Mouse (Mus musculus): ENCODE results near the gene Cd7.
A peak's percentile ranks its signal among the peaks of the same experiment; 100 is the strongest.
"Not testable (repeated sequence)": the region's sequence is repeated elsewhere in the genome, so short reads cannot be mapped to it uniquely, and the experiment has no call there.

The Cd7 gene

DNA sequence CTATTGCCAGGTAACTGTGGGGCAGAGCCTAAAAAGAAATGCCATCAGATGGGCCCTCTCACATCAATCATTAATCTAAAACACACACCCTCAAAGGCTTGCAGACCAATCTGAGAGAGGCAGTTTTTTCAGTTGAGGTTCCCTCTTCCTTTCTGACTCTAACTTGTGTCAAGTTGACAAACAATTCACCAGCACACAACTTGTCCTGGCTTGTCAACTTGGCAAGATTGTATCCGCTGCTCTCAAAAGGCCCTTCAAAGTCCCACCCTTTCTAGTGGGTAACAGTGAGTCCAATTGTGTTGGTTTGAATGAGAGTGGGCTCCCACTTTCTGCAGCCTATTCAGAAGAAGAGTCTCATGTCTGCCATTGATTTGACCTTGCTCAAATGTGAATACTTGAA lies 6.1 kb upstream of the Cd7 start:
- no peak for DNase-seq

DNA sequence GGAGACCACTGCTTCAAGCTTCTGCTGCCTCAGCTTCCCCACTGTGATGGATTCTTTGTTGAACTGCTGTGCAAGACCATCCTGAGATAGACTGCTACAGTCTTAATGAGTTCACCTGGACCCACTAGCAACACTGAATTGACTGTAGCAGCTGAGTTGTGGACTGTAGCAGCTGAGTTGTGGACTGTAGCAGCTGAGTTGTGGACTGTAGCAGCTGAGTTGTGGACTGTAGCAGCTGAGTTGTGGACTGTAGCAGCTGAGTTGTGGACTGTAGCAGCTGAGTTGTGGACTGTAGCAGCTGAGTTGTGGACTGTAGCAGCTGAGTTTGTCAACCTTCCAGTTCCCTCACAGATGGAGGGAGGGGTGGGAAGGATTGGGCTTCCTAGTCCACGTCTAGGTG lies 3.8 kb upstream of the Cd7 start:
- not testable (repeated sequence) for DNase-seq

DNA sequence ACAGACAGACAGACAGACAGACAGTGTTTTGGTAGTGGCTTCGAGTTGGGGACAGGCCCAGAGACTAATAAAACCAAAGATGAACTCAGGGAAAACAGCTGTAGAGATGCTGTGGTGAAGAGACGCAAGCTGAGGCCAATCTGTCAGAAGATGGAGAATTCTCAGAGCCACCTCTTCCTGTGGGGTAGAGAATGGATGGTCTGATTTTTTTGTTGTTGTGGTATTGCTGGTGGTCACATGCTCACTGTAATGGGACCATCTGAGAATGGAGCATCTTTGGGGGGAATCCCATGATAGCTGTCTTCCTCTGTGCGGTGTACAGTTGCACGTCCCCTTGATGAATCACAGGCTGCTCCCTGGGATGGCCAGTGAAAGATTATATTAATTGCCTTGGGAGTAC lies 3.3 kb upstream of the Cd7 start:
- DNase-seq: no peak

DNA sequence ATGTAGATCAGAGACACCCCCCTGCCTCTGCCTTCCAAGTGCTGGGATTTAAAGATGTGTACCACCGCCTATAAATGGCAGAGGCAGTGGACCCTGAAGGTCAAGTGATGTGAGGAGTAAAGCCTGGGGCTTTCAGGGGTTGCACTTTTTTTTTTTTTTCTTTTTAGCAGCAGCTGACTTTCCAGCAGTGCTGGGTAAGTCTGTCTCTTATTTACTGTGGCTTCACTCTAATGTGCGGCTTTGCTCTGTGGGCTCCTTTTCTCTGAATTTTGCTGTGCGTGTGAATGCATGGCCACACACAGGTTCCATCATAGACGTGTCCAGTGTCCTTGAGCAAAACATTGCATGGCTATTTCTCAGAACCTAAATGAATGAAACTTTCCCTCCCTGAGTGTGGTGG lies 2.4 kb upstream of the Cd7 start:
- no peak for DNase-seq

DNA sequence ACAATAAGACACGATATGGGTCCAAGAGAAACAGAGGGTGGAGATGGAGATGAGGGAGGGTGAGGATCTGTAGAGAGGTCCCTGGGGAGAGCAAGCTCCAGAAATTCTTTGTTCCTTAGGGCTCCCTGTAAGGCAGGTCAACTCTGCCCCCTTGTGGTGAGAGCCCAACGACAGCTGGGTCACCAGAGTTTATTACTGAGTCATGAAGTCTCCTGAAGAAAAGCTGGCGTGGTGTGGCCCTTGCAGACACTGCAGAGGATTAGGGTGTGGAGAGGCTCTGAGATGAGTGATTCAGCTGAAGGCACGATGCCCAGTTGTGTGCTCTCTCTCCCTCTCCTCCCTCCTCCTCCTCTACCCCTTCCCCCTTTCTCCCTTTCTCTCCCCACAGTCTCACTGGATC lies 2.0 kb upstream of the Cd7 start:
- DNase-seq: peak; percentile 83

DNA sequence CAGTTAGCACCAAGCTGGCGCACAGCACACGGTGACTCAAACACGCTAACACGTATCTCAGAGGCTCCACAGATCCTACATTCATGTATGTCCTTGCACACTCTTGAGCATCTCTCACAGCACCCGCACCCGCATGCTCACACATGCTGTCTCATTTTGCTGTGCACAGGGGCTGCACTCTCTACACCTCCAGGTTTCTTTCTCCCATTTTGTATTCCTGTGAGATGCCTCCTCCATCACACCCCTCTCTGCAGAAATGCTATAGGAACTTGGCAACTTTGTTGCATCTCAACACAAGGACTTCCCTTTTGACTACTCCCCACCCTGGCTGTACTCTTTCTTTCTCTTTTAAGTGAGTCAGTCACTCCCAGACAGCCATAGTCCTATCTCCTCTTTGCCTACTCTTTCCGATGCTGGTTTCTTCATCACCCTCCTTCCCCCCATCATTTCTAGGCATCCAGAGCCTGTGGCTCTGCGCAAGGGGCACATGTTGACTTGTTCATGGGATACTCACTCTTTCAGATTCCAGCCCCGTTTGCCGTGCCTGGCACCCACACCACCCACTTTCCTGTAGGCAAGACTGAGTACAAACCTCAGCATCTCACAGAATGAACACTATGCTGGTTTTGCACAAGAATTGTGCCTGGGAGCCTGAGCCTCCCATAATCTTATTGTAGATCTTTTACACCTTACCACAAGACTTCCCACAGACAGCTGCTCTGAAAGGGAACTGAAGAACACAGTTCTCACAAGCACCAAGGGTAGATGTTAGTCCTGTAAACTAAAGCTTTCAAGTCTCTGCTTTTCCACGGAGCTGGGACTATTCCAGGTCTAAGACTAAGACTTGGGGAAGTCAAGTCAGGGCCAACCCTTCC lies 615 bp downstream of the Cd7 start:
- DNase-seq: peak; percentile 45

DNA sequence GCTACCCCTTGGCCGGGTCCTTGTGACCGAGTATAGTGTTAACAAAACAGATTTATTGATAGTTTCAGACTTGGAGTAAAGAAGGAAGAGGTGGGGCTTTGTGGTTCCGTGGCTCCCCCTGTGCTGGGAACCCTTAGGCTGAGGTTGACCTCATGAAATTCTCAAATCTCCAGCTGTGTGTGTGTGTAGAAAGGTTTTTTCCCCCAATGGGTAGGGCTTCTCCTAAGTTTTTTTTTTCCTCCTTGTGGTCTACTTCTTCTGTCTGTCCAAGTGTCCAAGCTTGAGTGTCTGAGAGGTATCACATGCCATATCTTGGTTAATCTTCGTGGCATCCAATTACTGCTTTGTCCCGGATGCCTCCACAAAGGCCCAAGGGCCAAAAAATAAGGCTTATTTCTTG lies 6.1 kb downstream of the Cd7 start:
- no peak for DNase-seq

DNA sequence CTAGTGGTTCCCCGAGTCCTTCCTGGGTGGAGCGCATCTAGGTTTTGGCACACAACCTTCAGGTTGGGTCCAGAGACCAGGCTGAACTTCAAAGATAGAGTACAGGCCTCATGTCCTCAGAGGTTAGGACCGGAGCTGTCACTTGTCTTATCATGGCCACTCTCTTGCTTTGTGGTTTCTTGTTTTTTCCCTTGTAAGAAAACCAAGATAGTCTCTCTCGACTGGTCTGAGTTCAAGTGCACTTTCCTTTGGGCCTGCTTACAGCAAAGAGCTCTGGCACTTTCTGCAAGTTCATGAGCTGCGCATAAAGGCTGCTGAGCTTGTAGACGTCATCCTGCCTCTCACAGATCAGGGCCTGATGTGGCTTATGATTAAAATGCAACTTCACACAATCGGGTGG lies 12.0 kb downstream of the Cd7 start:
- DNase-seq: no peak

DNA sequence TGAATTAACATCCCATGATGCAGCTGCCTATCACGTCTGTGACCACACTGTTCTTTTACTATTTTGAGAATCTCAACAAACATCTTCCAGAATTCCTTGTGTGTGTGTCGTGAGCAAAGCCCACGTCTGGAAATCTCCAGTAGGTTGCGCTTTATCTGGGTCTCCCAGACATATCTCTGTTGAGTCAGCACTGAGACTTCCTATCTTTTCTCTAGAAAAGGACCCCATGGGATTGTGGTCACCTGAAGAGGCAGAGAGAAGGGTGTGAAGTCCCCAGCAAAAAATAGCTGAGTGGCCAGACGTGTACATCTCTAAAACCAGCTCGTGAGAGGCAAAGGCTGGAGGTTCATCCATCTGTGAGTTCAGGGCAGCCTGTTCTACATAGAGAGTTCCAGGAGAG lies 15.1 kb downstream of the Cd7 start:
- peak; percentile 24 for DNase-seq

DNA sequence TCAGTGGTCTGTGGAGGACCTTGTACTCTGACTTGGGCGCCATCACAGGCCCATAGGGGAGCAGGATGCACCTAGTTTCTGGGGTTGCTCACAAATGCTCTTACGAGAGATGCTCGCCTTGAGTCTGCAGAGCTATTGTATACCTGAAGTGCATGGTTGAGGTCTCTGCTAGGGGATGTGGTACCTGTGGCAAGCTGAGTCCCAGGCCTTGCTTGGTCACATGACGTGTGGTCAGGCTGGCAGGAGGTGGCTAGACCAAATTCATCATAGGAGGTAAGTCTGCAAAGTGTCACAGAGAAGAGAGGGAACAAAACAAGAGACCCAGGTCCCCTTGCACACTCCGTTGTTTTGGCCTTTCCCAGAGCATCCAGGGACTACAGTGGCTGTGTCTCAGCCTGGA lies 19.7 kb downstream of the Cd7 start:
- no peak for DNase-seq

DNA sequence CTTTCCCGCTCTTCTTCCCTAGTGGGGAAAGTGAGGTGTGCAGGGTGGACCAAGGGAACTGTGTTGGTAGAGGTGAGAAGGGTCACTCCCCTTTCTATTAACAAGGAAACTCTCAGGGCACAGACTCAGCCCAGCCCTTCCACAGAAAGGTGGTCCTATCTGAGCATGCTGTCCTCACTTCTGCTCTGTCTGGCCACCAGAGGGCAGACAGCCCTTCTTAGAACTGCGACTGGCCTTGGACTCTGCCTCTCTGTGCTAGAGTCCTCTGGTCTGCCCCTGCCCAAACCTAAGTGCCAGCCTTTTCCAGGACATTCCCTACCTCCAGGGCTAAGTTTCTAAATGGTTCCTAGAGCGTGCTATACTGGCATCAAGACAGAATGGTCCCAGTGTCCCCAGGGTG lies 21.5 kb downstream of the Cd7 start:
- DNase-seq: peak; percentile 60

DNA sequence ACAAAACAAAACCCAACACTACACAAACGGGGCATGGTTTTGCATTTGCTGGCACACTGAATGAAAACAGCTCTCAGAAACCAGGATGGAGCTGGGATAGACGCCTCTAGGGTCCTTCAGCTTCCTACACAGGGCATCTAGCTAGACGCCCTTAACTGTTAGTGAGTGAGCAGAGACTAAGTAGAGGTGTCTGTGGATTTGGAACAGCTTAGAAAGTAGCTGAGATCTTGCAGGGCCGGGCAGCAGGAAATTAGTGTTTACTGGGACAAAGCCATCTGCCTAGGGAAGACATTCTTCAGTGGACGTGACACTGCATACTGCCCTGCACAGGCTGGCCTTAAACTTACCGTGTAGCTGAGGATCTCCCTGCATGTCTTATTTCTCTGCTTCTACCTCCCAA lies 23.7 kb downstream of the Cd7 start:
- no peak for DNase-seq

DNA sequence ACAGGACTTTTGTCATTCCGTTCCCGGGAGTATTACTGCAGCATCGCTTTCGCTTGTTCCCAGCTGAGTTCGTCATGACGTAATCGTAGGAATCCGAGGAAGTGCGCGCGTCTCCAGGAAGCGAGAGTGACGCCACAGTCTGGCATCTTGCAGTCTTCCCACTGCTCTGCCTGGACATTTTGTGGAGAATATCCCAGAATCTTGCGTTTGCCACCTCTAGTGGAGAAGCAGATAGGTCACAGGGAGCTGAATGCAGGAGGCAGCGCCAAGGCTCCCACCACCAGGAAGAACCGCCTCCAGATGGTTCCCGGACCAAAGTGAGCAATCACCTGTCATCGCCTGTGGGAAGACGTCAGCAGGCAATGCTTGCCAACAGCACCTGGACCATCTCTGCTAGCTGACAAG lies 24.3 kb downstream of the Cd7 start:
- DNase-seq: peak; percentile 79

DNA sequence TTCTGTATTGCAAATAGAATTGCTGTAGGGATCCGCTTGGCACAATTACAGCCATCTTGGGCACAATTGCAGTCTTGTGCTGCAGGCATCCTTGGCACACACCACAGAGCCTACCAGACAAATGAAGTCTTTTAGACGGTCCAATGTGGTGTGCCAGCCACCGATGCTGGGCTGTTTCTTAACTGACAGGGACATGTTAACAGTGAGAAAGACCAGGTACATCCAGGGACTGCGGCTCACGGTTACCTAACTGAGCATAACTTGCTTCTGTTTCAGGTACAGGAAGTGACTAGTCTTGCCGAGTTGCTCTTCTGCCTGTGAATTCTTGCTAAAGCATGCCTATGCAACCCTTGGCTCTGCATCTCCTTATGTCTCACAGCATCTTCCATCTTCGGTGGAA lies 25.6 kb downstream of the Cd7 start:
- DNase-seq: no peak

DNA sequence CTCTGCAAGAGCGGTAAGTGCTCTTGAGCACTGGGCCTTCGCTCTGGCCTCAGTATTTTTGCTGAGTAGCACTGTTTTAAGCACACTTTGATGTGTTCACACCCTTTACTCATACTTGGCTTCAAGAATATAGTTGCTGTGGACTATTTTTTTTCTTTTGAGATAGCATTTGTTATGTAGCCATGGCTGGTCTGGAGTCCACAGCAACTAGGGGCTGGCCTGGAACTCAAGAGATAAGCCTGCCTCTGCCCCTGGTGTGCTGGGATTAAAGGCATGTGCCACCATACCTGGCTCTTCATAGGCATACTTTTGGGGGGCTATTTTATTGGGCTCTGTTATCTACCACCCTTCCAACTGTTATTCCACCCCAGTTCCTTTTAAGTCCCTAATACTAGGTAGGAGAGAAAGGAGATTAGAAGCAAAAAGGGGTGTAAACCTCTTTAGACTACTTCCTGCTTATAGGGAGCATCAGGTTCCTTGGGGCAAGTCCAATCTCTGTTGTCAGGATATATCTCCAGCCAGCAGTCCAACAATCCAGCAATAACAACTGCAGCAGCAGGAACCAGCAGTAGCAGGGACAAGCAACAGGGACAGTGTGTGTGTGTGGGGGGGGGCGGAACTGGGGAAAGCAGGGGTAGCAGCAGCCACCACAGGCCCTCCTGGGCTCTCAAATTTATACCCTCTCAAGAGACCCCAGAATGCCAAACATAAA lies 29.0 kb downstream of the Cd7 start:
- DNase-seq: no peak

DNA sequence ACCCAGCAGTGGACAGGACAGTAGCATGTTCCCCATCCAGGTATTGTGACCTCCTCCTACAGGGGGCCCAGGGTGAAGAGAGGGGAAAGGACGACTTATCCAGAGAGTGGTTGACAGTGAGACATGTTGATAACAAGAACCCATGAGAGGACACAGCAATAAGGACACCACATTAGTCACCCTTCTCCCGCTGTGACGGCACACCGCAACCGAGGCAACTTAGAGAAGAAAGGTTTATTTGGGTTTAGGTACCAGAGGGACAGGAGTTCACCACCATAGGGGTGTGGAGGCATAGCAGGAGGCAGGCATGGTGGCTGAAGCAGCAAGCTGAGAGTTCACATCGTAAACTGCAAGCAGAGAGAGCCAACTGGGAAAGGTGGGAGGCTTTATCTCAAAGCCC lies 33.0 kb downstream of the Cd7 start:
- no peak for DNase-seq

DNA sequence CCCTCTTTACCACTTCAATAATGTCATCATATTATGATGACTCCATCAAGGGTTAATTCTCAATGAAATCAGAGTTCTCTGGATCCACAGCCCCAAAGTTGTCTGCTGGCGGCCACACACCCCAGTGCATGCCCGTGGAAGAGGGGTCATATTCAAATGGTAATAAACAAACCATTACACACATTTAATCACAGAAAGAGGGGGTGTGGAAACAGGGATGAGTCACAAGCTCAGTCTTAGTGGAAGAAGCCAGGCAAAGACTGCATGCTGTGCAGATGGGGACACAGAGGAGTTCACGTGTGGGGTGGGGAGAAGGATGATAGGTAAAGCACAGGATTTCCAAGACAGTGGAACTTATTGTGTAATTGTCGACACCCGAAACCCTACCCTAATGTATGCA lies 34.9 kb downstream of the Cd7 start:
- no peak for DNase-seq

DNA sequence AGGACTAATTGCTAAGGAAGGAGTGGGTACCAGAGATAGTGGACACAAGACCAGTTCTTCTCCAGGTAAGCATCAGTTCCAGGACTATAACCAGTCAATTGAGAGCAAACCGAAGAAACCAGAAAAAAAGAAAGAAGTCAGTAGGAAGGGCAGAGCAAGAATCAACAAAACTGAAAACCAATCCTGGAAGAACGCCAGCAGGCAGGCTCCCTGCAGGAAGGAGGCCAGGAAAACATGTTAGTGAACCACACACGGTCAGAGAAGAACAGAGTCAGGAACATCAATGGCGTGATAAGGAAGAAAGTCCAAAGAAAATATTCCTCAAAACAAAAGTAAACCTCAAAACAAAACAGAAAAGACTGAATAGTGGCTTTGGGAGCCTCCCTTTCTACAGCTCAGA lies 37.3 kb downstream of the Cd7 start:
- DNase-seq: no peak

DNA sequence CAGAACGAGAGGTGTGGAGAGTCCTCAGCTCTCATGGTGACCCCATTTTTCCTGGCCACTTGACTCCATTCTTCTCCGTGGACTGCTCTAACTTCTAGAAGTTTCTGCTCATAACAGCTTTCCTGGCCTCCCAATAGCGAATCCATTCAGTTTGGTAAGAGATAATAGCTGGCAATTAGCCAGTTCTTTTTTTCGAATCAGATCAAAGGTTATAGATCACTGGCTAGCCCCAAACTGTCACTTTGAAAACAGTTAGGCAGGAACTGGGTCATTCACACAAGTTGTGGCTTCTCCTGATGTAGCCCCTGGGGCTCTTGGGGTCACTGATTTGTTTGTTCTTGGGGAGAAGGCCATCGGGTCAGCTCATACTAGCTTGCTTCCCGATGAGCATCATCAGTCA lies 44.5 kb downstream of the Cd7 start:
- no peak for DNase-seq

DNA sequence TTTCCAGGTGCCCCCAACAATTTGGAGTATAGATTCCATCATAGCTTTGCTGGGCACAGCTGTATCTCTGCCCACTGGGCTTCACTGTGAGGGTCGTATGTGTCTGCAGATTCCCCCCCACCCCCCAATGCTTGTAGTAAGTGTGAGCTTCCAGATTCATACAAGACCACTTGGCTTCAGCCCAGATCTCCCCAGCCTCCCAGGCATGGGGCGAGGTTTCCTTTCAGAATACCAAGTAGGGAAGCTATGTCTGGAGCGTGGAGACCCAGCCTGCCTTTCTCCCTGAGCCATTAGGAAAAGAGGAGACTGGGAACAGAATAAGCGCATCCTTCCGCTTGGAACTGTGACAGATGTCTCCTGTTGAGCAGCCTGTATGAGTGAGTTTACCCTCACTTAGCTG lies 45.6 kb downstream of the Cd7 start:
- DNase-seq: no peak

DNA sequence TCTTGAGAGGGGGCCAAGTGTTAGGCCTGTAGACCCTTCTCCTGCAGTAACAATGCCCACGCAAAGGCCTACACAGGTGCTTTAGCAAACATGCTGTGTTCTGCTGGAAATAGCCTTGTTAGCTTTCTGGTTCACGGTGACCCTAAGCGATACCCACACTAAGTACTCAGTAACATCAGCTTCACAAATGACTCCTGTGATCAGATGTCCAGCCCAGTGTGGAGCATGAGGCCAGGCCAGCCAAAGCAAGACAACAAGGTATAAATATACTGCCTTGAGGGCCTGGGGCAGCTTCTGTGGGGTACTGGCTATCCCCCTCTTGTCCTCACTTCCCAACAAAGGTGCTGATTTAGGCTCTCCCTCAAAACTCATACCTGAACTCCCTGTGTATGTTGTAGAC lies 46.1 kb downstream of the Cd7 start:
- DNase-seq: no peak

DNA sequence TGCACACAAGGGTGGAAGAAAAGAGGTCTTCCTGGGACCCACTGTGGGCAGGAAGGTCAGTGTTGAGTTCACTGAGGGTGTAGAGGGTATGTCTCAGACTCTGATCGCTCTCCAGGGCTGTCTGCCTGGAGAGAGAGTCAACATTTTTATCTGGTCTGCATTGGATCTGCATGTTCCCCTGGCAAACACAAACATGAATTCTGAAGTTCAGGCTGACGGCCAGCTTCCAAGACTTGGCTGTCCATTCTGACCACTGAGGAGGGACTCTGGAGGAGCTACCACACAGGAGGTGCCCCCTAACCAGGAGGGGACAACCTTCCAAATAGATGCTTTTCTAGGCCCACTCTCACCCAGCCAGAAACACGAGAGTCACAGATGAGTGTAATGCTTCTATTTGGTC lies 47.4 kb downstream of the Cd7 start:
- DNase-seq: no peak

DNA sequence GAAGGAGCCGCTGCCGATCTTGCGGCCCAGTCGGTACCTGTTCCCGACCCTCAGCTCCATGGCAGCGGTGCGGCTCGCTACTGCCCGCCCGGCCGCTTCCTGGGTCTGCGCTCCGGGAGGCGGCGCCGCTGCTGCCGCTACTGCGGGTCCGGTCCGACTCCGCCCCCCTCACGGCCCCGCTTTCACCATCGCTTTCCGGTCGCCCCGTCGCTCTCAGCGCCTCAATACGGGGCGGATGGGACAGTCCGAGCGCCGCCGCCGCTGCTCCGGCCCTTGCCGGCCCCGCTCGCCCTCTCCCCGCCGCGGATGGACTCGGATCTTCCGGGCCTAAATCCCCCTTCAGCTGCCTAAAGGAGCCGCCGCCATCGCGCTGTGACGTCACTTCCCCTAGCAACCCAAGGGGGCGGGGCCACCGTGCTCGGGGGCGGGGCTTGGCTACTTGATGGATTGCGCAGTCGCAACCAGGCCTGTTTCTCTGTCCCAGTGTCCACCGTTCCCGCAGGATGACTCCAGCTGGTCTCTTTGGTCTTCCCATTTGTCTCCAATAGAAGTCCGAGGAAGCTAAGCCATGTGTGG lies 48.2 kb downstream of the Cd7 start, which contains the start of gene Csnk1d:
Gene Csnk1d, minus strand, starts transcription at position 380 of the 576 bp plus-strand sequence.
- DNase-seq: peak; percentile 97

DNA sequence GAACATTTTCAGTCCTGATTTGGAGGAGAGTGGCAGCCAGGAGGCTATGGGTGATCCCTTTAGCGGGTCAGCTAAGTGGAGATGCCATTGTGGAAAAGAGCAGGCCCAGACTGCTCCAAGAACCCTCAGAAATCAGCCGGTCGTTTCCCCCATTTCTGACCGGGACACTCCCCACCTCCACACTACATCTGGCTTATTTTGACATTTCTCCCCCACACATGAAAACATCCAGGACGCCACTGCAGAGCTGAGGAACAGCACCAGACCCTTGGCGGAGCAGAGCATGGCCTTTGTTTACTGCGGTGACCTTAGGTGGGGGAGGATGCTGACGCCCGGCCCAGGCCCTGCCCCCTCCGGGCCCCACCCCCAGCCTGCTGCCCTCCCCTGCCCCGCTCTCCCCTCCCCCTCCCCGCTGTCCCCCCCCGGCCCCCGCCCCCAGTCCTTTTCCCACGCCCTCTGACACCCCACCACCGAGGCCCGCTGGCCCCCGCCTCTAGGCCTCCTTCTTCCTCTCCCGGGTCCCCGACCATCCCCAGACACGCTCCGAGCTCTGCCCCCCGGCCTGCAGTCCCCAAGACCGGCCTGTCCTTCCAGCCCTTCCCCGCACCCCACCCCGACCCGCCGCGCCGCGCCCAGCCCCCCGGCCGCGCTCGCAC lies 49.0 kb downstream of the Cd7 start:
- no peak for DNase-seq
